Mouse (Mus musculus): ENCODE data around the gene Tex44.

DNA sequence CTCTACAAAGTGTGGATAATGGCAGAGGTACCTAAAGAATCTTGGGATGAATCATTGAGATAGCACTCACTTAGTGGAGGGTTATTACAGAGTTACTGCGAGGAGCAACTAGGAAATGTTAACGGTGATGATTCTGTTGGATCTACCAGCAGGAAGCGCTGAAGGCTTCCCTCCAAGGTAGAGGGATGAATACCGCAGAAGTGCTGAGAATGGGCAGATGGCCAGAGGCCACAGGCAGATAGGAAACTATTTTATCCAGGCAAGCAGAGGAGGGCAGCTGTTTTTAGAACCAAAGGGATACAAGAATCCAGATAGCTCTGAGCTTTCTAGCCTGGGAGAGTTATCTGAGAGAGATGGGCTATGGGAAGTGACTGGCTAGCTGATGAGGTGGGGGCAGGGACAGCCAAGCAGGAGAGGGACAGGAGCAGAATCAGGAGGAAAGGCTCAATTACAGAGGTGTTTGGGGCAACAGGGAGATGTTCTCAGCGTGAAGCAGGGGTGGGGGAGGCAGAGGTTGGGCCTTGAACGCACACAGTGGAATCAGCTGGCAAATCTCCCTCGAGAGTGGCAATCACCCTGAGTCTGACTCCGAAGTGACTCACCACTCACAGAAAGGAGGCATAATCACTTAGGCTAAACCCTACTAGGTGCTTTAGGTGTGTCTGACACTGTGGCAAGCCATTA, 13.5 kb downstream of the Tex44 start:
- TF ChIP-seq CTCF (IDR thresholded peaks at IDR 0.05; ENCODE audit: insufficient read depth, low read length) (no peak), POLR2A (IDR thresholded peaks at IDR 0.05; ENCODE audit: borderline replicate concordance, extremely low read depth, low read depth, low read length) (no peak)

Measured in lung, adult 2 months (tissue).